Mouse (Mus musculus) heart, embryonic 12.5 days (tissue): ENCODE results near the gene Arhgap6. TPM values are rescaled to one million over a fixed set of nuclear protein-coding genes. Genes with fewer than 3 reads are reported as not detected.

Source experiments
- ATAC-seq: fragments of 200-750 bp; cut with Nextera tagmentation; 2 replicates; pipeline ENCODE4 v1.8.0; 2017; ENCODE audit warnings: moderate TSS enrichment, moderate library complexity; ENCODE audit not compliant: insufficient number of reproducible peaks, low FRiP score
- H3K27ac ChIP-seq: fragments of 300-500 bp; sonication (generic); 2 replicates; pipeline ENCODE4 v1.5.1; 2016; ENCODE audit warnings: mild to moderate bottlenecking, moderate library complexity; ENCODE audit not compliant: poor library complexity, severe bottlenecking
- H3K27me3 ChIP-seq: fragments of 300-500 bp; sonication (generic); replicated peaks from 2 replicates; pipeline ENCODE4 v1.6.1; 2016; ENCODE audit warnings: mild to moderate bottlenecking, moderate library complexity
- H3K36me3 ChIP-seq: fragments of 300-500 bp; sonication (generic); 2 replicates; pipeline ENCODE4 v1.6.1; 2016; ENCODE audit warnings: mild to moderate bottlenecking, moderate library complexity
- H3K4me1 ChIP-seq: fragments of 300-500 bp; sonication (generic); replicated peaks from 2 replicates; pipeline ENCODE4 v1.6.1; 2016; ENCODE audit warnings: mild to moderate bottlenecking
- H3K4me2 ChIP-seq: fragments of 300-500 bp; sonication (generic); 2 replicates; pipeline ENCODE4 v1.6.1; 2016; ENCODE audit warnings: mild to moderate bottlenecking, moderate library complexity
- H3K4me3 ChIP-seq: fragments of 300-500 bp; sonication (generic); 2 replicates; pipeline ENCODE4 v1.5.1; 2016; ENCODE audit warnings: mild to moderate bottlenecking
- H3K9ac ChIP-seq: fragments of 300-500 bp; sonication (generic); 2 replicates; pipeline ENCODE4 v1.6.1; 2016; ENCODE audit warnings: mild to moderate bottlenecking, moderate library complexity
- H3K9me3 ChIP-seq: fragments of 300-500 bp; sonication (generic); replicated peaks from 2 replicates; pipeline ENCODE4 v1.6.1; 2016; ENCODE audit warnings: mild to moderate bottlenecking, moderate library complexity
- WGBS: fragments of 180-500 bp; shearing (Covaris S2); methylation state at CpG from one replicate; pipeline ENCODE4 v1.1.7; 2016; 5-methylcytosine and 5-hydroxymethylcytosine counted together
- polyA plus RNA-seq: library from polyadenylated mRNA; unstranded; fragments of >200 nt; fragmentation: Nextera tagmentation; extraction: Ambion mirVana; gene quantifications from 2 replicates; pipeline ENCODE4 v1.2.1, GENCODE M21; 2016

The Arhgap6 gene
- 10.5 TPM in 2 replicates for polyA plus RNA-seq

DNA sequence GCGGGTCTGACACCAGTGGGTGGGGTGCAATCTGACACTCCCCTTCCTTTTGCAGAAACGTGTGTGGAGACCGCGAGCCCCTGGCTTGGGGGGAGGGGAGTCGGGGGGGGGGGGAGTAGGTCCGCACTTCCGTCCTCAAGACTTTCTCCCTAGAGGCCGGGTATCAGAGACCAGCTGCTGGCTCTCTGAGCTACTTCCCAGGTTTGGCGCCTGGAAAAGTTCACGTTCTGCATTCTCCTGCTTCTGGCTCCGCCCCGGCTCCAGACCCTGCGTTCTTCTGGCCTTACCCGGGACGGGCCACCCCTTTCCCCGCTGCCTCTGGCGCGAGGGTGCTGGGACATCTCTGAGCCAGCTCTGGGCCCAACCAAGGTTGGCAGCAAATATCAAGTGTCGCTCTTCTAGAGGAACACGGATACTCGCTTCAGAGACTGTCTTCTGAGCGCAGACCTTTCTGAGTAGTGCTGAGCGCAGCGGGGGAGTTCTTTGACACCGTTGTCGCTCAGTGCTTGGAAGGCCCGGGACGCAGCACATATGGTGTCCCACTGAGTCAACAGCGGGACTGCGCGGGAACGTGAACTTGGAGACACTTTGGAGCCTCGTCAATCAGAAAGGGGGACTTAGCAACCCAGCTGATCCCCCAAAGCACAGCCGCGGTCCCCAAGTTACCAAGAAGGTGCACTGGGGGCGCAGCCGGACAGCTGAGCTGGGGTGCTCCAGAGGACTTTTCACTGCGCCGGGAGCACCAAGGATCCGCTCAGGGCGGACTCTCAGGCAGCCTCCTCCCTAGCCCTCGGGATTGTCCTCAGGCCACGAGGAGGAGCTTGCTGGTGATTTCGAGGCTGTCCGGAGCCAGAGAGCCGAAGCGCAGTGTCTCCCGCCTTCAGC, at the start of gene Arhgap6:
Arhgap6 (plus strand) TSS at position 126 of the 885 bp plus-strand sequence.
- H3K27me3 ChIP-seq = 0 out of 2 replicates have a peak, but pooled peaks cover 8% of the 10 kb centered on the region
- ATAC-seq = peak; percentile 73
- H3K36me3 ChIP-seq = no peaks in the 10 kb centered on the region
- no peaks in the 10 kb centered on the region for H3K9me3 ChIP-seq
- H3K4me2 ChIP-seq = peak within 1 kb of the TSS; percentile 78
- H3K4me1 ChIP-seq = no peaks in the 10 kb centered on the region
- WGBS = 16% methylated on average over 44 of the region's 48 CpGs
- peak within 1 kb of the TSS; percentile 80 for H3K27ac ChIP-seq
- peak within 1 kb of the TSS; percentile 75 for H3K4me3 ChIP-seq
- peak within 1 kb of the TSS; percentile 83 for H3K9ac ChIP-seq

DNA sequence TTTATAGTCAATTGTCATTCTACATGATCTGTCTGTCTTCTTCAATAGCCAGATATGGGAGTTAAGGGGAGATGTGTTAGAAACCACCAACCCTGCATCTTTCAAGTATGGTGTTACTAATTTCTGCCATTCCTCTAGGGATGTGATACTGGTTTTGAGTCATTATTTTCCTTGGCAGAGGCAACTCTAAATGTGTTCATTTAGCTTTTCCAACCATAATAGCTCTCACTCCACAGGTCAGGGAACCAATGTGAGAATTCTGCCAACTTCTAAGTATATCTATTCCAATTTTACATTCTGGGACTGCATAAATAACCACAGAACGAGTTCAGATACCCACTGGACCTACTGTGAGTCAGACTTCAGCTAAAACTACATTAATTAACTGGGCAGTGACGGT, 47.9 kb upstream of the Arhgap6 start:
- Histone ChIP-seq H3K4me3 (no peak overlapping the region), H3K36me3 (no peaks in the 10 kb centered on the region), H3K4me2 (no peak overlapping the region), H3K27me3 (no peaks in the 10 kb centered on the region), H3K9me3 (no peaks in the 10 kb centered on the region), H3K4me1 (no peaks in the 10 kb centered on the region), H3K27ac (no peak overlapping the region), H3K9ac (no peak overlapping the region)
- WGBS = 45% methylated on average over 2 of the region's 2 CpGs
- ATAC-seq = no peak

DNA sequence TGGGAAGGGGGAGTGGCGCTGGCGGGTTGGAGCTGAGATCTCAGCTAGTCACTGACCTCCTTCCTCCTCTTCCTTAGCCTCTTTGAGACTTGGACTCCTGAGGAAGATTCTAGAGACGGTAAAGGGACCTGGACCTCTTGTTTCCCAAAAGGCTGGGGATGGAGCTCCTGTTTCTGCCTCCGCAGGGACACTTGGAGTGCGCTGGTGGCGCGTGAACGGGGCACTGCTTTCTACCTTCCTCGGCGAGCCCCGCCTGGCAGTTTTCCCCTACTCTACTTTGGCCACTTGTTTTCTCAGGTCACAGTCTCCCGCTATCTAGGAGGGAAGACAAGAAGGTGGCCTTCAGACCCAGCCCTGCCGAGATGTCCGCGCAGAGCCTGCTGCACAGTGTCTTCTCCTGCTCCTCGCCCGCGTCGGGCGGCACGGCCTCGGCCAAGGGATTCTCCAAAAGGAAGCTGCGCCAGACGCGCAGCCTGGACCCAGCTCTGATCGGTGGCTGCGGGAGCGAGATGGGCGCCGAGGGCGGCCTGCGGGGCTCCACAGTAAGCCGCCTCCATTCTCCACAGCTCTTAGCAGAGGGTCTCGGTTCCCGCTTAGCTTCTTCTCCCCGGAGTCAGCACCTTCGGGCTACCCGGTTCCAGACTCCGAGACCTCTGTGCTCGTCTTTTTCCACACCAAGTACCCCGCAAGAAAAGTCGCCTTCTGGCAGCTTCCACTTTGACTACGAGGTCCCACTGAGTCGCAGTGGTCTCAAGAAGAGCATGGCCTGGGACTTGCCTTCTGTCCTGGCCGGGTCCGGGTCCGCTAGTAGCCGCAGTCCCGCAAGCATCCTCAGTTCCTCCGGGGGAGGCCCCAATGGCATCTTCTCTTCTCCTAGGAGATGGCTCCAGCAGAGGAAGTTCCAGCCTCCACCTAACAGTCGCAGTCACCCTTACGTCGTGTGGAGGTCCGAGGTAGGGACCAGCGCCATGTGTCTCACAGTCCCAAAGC, 1.3 kb downstream of the Arhgap6 start:
- WGBS = 13% methylated on average over 52 of the region's 55 CpGs
- peak; percentile 64 for ATAC-seq
- H3K36me3 ChIP-seq = no peaks in the 10 kb centered on the region
- H3K9ac ChIP-seq = peak overlapping the region; percentile 83
- H3K9me3 ChIP-seq = no peaks in the 10 kb centered on the region
- peaks cover under 1% of the 10 kb centered on the region; the same call in 1 of the 2 replicates for H3K4me1 ChIP-seq
- H3K4me3 ChIP-seq = peak overlapping the region; percentile 75
- H3K4me2 ChIP-seq = peak overlapping the region; percentile 78
- peak overlapping the region; percentile 80 for H3K27ac ChIP-seq
- H3K27me3 ChIP-seq = 0 out of 2 replicates have a peak, but pooled peaks cover 8% of the 10 kb centered on the region

DNA sequence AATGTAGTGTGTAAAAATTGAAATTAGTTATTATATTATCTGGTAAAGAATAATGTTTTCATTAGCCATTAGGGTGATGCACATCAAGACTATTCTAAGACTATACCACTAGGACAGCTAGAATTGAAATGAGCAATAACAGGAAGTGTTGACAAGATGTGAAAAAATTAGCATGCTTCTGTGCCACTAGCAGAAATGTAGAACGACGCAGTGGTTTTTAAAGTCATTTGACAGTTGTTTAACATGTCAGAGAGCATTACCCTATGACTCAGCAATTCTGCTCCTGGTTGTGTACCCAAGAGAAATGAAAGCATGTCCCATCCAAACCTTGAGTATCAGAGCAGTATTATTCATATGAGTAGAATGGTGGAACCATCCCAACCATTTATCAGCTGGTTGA, 9.8 kb downstream of the Arhgap6 start:
- Histone ChIP-seq H3K36me3 (no peaks in the 10 kb centered on the region; the same call in 1 of the 2 replicates), H3K4me3 (no peak overlapping the region), H3K4me1 (peaks cover 3% of the 10 kb centered on the region; the same call in 1 of the 2 replicates), H3K9me3 (no peaks in the 10 kb centered on the region), H3K4me2 (no peak overlapping the region), H3K9ac (no peak overlapping the region), H3K27me3 (no peaks in the 10 kb centered on the region), H3K27ac (no peak overlapping the region)
- WGBS = 82% methylated on average over 2 of the region's 2 CpGs
- ATAC-seq = no peak

DNA sequence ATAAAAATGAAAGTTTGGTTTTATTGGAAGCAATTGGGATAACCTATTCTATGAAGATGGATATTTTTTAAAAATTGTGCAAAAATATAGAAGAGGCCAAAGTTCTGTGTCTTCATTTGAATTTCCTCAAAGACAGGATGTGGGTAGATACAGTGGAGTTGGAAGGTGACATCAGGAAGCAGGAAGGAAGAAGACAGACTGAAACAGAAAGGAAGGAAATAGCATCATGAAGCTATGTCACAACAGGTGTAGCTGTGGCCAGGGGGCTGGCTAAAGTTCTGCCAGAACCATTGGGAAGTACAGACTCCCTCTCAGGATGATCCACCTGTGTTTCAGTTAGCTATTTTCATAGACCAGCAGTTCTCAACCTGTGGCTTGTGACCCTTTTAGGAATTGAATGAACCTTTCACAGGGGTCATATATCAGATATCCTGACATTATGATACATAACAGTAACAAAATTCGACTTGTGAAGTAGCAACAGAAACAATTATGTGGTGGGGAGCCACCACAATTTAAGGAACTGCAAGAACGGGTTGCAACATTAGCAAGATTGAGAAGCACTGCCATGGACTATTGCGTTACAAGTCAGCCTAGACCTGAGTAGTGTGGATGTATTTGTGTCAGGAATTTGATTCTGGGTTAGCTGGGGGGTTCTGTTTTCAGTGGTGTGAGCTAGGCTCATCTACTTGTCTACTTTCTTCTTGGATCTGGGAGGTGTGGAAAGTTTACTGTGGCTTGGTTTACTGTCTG, 15.8 kb downstream of the Arhgap6 start:
- Histone ChIP-seq H3K27me3 (no peaks in the 10 kb centered on the region), H3K27ac (no peak overlapping the region), H3K9me3 (no peaks in the 10 kb centered on the region), H3K4me3 (no peak overlapping the region), H3K4me1 (no peaks in the 10 kb centered on the region), H3K9ac (no peak overlapping the region), H3K4me2 (no peak overlapping the region), H3K36me3 (no peaks in the 10 kb centered on the region)
- ATAC-seq = no peak
- 70% methylated on average over 3 of the region's 3 CpGs for WGBS

DNA sequence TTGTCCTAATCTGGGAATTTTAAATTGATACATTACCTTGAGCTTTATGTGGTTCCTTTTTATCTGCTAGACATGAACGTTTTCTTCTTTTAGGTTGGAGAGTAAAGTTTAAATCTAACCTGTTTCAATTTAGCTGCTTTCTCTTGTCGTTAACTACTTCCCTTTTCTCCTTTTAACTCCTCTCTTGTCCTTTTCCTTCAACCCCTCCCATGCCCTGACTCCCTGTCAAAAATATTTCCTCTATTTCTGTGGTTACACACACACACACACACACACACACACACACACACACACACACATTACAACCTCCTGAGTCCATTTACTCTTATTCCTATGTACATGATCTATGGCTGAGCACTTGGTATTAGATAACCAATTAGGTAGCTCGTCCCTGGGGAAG, 24.0 kb downstream of the Arhgap6 start:
- Histone ChIP-seq H3K36me3 (no peaks in the 10 kb centered on the region), H3K27ac (no peak overlapping the region), H3K9ac (no peak overlapping the region), H3K4me3 (no peak overlapping the region), H3K27me3 (no peaks in the 10 kb centered on the region), H3K4me2 (no peak overlapping the region), H3K9me3 (no peaks in the 10 kb centered on the region), H3K4me1 (0 out of 2 replicates have a peak, but pooled peaks cover 3% of the 10 kb centered on the region)
- ATAC-seq = no peak
- 54% methylated on average over 3 of the region's 3 CpGs for WGBS

DNA sequence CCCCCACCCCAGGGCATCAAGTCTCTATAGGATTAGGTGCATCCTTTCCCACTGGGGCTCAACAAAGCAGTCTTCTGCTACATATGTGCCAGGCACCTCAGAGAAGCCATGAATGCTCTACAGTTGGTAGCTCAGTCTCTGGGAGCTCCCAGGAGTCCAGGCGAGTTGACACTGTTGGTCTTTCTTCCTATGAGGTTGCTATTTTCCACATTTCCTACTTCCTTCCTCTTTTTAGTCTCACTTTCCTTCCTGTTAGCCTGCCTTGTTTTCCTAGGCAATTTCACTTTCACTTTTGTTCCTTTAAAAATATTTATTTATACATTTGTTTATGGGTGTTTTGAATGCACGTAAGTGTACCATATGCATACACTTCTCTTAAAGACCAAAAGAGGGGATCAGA, 29.3 kb downstream of the Arhgap6 start:
- 76% methylated on average over 2 of the region's 2 CpGs for WGBS
- H3K4me2 ChIP-seq = no peak overlapping the region
- ATAC-seq = no peak

DNA sequence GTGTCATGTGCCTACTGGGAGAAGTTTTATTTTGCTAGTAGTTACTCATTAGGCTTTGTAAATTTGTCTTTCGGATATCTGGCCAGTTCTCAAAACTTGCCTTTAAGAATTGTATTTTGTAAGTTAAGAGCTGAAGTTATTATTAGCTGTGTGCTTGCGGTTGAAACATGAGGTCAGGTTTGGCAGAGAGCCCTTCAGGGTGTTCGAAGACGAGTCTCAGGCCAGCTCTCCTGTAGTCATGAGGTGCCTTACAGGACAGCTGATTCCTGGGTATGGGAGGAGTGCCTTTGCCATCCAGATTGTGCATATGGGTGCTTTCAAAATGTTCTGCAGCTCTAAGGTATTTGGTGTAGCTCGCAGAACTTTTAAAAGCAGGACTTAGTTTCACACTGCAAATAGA, 37.4 kb downstream of the Arhgap6 start:
- no peak overlapping the region for H3K4me3 ChIP-seq
- no peaks in the 10 kb centered on the region for H3K4me1 ChIP-seq
- ATAC-seq = no peak
- H3K9me3 ChIP-seq = no peaks in the 10 kb centered on the region
- no peak overlapping the region for H3K4me2 ChIP-seq
- 53% methylated on average over 5 of the region's 5 CpGs for WGBS
- no peaks in the 10 kb centered on the region for H3K27me3 ChIP-seq
- no peak overlapping the region for H3K9ac ChIP-seq
- H3K27ac ChIP-seq = peak overlapping the region; percentile 11; the same call in 1 of the 2 replicates
- H3K36me3 ChIP-seq = no peaks in the 10 kb centered on the region

More for the DNA sequence above, 29.3 kb downstream of the Arhgap6 start:
- Histone ChIP-seq H3K36me3 (no peaks in the 10 kb centered on the region), H3K9ac (no peak overlapping the region), H3K4me1 (0 out of 2 replicates have a peak, but pooled peaks cover 5% of the 10 kb centered on the region), H3K27ac (no peak overlapping the region), H3K9me3 (no peaks in the 10 kb centered on the region), H3K27me3 (no peaks in the 10 kb centered on the region), H3K4me3 (no peak overlapping the region)

DNA sequence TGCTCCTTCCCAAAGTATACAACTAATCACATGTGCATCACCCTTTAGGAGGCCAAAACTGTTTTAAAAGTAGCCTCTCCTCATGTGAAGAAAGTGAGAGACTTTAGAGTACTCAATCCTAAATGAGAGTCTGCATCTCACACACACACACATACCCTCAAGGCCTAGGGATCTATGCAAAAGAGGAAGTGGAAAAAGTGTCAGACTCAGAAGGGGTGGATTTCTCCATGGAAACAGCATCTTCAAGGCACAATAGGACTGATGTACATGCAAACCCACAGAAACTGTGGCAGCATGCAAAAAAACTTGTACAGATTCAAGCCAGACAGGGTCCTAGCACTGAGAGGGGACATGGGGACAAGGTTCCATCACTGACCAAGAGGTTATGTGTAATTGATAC, 53.2 kb downstream of the Arhgap6 start:
- H3K9ac ChIP-seq = no peak overlapping the region
- no peak overlapping the region for H3K27ac ChIP-seq
- H3K4me2 ChIP-seq = no peak overlapping the region
- ATAC-seq = no peak
- H3K36me3 ChIP-seq = no peaks in the 10 kb centered on the region
- H3K27me3 ChIP-seq = no peaks in the 10 kb centered on the region
- no peak overlapping the region for H3K4me3 ChIP-seq
- no peaks in the 10 kb centered on the region for H3K9me3 ChIP-seq
- no peaks in the 10 kb centered on the region for H3K4me1 ChIP-seq

DNA sequence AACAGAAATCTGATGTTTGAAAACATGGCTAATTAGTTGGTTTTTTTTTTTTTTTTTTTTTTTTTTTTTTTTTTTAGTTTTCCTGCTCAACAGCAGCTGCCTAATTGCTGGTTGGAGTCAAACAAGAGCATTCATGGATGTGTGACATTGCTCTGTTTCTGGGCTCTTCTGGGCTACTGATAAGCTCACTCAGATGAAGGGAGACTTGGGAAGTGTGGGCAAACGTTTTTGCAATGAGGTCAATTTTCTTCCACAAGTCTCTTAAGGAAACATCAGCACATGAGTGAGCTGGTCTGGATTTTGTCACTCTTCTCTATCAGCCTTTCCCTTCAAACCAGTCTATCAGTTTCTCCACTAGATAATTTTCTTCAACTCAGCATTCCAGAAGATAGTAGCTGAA, 79.8 kb downstream of the Arhgap6 start:
- no peaks in the 10 kb centered on the region for H3K4me1 ChIP-seq
- no peaks in the 10 kb centered on the region for H3K27me3 ChIP-seq
- no peaks in the 10 kb centered on the region for H3K9me3 ChIP-seq
- peak overlapping the region; percentile 57; the same call in 1 of the 2 replicates for H3K27ac ChIP-seq
- no peaks in the 10 kb centered on the region for H3K36me3 ChIP-seq
- H3K4me3 ChIP-seq = no peak overlapping the region
- peak; percentile 63; the same call in 1 of the 2 replicates for ATAC-seq
- H3K9ac ChIP-seq = no peak overlapping the region
- no peak overlapping the region for H3K4me2 ChIP-seq
- 20% methylated on average over 1 of the region's 1 CpGs for WGBS
